Mouse (Mus musculus) embryo, embryonic 11 days (tissue): ENCODE measurements at regions not wholly inside any gene's neighbourhood (a gene's known extent, or its start where the extent isn't known, plus 50 kb on each side); places are given as distances from the start of the nearest gene placed in this dataset.

Source experiments
- DNase-seq: peaks from one replicate; pipeline ENCODE4 v3.0.0-alpha.2; 2015

DNA sequence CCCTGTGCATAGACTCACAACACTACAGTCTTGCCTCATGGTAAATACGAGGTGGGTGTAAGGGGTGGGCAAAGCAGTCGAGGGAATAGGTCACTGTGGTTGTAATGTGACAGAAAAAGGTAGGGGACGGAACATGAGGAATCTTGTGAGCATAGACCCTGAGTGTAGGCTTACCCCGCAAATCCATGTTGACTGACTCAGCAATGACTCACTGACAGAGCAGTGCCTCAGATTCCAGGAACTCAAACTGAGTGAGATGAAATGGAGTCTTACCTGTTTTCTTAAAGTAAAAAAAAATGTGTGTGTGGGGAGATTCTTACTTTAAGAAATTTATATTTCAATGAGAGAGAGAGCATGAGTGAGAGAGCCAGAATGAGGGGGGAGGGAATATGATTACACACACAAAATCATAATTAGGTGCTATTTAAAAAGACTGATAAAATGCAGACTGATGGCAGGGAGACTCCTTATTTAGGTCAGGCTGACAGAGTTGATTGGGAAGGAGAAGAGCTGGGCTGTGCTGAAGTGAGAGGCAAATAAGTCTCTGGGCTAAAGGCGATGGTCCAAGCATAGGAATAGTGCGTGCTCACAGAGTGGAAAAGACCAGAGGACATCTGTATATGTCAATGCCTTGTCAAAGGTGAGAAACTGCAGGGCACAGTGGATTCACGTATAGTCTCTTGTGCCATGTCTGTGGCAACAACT, 631.0 kb upstream of the Fam160b2 start:
- DNase-seq: no peak

DNA sequence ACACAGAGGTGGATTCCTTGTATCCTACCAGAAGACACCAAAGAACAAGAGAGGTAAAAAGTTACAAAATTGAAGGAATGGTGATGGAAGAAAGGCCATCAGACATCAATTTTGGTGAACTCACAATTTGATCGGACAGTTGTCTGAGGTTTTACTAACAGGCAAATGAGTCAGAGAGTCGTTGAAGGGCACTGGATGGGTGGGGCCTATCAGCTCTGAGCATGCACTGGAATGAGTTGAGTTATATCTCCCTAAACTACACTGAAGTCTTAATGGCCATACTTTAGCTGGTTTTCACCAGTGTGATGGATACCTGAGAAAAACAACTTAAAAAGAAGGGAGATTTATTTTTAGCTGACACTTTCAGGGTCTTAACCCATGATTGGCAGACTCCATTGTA, 630.3 kb upstream of the Fam160b2 start:
- DNase-seq: no peak

DNA sequence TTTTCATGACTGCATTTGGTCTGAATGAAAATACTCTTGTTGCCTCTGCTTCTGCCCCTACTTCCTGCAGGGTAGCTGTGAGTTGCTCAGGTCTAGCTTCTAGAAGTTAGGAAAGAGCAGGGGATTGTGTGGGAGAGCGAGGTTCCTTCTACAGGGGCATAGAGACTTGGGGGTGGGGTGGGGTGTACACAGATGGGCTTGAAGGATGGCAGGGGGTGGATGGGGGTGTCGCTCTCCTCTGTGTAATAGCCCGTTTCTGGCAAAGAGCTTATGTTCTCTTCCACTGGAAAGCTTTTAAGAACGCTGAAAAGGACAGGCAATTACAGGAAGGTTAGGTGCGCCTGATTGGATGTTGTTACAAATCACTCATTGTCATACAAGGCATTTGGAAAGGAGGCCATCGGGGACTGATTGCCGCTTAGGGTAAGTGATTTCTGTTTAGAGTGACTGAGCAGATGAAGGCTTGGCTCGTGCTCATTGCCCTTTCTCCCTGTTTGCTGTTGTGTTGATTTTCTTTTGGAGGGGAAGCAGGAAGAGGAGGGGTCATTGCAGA, 629.3 kb upstream of the Fam160b2 start:
- no peak for DNase-seq

DNA sequence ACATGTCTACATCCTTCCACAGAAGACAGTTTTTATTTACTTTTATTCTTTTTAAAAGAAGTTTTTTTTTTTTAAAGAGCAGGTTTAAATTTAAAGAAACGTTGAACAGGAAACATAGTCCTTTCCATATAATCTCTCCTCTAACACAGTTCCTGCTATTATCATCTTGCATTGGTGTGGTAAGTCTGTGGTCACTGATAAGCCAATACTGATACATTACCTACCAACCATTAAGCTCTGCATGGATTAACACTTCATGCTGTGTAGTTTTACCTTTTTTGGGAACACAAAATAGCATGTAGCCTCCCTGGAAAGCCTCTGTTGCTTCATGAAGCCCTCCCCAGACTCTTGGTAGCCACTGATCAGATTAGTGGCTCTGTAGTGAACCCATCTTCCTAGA, 617.4 kb upstream of the Fam160b2 start:
- DNase-seq: no peak

DNA sequence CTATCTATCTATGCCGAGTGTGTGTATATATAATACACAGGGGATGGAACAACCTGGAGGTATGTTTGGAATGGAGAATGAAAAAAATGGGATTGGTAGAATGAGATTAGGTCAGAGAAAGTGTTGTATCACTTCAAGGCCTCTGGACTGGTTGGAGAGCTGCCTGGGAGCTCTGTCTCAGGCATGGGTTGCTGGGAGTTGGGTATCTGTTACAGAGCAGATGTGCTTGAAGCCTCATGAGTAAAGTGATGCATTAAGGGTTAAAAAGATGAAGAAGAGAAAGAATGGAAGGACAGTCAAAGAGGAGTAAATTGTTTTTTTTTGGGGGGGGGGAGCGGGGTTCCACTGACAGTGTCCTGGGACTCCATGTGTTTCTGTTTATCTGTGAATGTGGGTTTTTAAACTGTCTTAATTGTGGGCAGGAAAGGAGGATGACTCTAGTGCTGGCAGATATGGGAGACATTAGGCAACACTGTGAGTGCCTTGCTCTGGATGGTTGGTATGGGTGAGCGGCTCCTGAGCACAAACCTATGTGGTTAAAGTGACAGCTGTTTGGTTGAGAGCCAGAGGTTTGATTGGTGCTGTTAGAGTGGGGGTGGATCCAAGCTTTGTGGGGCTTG, 611.8 kb upstream of the Fam160b2 start:
- no peak for DNase-seq

DNA sequence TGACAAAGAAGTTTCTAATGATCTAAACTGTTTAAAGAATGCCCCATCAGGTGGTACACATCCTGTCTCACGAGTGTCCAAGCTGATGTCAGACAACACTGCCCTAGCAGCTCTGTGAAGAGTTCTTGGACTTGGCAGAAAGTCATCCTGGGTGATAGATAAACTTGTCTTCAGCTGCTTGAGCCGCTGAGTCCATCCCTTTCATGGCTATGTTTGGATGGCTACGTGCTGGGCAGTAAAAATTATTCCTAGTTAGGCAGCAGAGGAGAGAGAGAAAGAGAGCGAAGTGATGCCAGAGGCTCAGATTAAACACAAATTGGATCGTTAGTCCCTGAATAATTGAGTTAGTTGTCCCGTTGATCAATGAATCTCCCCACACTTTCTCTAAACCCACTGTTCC, 603.8 kb upstream of the Fam160b2 start:
- DNase-seq: no peak

DNA sequence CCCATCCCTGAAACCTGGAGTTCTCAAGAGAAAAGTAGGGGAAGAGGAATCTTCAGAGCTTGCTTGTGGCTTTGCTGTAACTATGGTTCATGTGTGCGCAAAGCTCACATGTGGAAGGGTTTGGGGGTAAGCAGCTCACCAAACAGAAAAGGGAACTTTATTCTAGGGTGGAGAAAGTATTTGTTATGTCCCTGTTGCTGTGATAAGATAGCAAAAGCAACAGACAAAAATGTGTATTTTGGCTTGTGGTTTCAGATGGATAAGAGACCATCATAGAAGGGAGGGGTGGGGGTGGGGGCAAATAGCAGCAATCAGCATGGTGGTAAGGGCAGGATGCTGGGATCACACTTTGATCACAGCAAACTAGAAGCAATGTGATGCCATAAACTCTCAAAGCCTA, 601.3 kb upstream of the Fam160b2 start:
- no peak for DNase-seq

DNA sequence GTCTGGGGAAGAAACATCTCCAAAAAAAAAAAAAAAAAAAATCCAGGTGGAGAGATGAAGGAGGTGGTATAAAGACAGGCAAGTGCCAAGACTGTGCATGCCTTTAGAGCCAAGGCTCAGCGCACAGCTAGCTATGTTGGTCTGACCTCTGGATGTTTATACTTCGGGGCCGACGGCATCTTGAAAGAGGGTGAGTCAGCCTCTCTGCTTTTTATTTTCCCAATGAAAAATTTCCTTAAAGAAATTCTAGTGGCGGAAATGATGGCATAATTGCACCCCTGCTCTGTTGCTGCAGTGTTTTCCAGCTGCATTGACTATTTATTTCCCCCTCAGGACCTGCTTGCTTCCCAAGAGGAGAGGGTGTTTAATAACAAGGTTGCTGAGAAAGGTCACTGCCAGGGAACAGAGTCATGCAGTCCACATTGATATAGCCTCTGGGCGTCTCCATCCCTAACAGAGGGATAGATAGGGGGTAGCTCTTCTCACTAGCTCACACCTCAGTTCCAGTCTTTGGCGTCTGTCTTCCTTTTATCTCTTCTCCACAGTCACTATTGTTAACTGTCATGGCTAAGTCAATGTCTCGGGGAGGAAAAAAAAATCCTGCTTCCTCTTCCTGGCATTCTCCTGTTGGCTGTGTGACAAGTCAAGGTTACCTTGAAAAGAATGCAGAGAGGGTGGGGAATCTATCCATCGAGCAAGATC, 599.7 kb upstream of the Fam160b2 start:
- peak; percentile 10 for DNase-seq

DNA sequence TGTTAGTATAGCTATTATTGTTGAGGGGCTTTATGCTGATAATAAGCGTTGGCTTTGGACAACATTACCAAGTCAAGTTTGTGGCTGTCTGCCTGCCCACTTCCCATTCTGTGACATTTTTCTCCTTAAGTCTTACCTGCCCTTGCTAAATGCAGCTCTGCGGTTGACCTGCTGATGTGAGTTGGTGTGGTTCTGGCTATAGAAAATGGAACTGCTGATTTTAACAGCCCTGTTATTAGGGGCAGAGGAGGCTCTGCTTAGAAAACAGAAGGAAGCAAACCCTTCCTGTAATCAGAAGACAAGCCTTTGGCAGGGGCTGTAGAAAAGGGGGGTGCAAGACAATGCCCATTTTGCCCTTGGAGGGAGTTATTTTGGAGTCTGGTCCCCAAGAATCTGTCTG, 594.6 kb upstream of the Fam160b2 start:
- no peak for DNase-seq

DNA sequence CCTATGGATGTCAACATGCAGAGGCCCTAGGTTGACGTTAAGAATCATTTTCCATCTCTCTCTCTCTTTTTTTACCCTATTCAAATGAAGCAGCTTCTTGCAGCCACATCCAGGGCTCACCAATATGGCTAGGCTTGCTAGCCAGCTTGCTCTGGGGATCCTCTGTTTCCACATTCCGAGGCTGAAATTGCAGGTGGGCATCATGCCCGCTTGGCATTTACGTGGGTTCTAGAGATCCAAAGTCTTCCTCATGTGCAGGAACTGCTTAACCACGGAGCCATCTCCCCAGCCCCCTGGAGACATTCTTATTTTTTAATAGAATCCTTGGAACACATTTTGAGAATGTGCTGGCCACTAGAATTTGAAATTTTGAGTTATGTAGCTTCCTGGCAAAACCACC, 592.9 kb upstream of the Fam160b2 start:
- DNase-seq: no peak

DNA sequence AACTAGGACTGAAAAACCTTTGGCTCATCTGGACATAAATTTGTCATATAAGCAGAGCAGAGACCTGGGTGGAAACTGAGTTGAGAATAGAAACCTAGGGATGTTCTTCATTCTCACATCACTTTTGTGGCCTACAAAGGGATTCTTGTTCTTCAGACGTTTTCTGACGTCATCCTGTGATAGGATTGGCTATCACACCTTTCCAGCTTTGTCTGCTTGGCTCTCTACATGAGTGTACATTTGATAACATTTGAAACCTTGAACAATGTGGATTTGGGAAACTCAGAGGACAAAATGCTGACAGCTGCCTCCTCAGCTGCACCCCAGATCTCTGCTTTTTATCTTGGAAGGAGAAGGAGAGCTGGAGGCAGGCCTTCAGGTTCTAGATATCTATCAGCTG, 589.7 kb upstream of the Fam160b2 start:
- DNase-seq: no peak

DNA sequence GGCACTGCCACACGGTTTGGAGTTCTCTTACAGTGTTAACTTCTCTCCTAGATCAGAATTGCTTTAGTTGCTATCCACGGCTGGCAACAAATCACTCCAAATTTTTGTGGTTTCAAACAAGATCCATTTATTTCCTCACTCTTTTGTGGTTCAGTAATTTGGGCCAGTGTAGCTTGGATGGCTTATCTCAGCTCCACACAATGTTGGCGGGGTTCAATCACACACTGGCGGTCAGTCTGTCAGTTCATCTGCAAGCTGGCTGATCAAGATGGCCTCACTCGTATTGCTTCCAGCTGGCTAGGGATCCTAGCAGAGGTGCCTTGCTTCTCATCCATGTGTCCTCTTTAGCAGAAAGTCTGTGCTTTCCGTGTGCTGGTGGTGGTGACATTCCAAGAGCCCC, 577.7 kb upstream of the Fam160b2 start:
- no peak for DNase-seq

DNA sequence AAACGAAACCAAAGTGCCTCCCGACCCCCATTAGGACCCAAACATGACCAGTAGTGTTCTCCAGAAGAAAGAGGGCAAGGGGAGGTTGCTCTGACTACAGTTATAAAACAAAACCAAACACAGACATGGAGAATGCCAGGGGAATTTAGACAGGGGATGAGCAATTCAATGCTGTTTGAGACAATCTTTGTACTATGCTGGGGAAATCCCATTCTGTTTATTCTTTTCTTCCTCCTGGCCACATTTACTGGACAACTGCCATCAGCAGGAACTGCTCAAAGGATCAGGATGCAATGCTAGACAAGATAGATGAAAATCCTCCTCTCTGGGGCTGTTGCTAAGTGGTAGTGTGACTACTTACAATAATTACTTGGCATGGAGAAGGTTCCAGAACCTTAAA, 574.5 kb upstream of the Fam160b2 start:
- DNase-seq: no peak

DNA sequence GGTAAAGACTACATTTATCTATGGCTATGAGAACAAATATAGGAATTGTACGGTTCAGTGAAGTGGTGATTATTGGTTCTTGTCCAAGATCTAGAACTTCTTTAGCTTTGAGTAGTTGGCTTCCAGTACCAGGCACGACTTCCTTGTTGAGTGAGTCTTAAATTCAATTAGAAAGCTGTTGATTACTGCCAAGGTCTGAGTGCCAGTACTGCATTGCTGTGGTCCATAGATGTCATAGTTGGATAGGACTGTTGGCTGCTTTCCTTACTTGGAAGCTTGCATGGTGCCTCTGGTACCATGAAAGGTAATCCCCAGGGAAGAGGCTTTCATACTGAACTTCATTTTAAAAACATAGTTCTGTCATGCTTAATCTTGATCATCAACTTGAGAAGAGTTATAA, 559.9 kb upstream of the Fam160b2 start:
- DNase-seq: no peak

DNA sequence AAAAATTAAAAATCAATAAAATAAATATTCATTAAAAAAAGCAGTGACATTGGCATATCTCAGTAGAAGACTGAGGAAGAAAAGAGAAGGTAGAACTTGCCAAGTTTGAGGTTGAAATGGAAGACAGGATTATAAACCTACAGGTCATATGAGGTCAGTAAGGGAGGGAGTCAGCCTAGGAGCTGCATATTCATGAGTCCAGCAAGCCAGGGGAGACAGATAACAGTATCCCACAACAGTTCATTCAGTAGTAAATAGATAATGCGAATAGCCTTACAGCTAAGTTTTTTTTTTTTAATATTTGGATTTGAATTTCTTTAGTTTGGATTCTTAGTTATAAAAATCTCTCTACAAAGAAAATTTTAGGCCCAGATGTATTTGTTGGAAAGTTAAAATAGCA, 542.8 kb upstream of the Fam160b2 start:
- no peak for DNase-seq

DNA sequence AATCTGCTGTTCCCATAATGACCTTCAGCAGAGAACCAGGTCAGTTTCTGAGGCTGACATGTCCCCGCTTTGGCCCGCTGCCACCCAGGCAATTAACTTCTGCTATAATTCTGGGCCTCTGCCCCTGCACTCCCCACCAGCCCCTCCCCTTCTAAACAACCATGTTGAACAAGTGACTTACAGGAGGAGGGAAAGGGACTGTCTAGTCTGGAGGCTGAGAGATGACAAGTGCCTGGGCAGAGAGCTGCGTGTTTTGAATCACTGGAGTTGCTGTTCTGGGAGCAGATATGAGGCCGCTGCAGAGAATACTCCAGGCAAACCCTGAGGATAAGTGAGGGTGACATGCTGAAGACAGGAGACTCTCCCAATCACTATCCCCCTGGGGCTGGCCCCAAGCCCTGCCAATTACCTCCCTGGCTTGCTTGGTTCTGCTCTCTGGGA, 530.2 kb upstream of the Fam160b2 start:
- DNase-seq: no peak

DNA sequence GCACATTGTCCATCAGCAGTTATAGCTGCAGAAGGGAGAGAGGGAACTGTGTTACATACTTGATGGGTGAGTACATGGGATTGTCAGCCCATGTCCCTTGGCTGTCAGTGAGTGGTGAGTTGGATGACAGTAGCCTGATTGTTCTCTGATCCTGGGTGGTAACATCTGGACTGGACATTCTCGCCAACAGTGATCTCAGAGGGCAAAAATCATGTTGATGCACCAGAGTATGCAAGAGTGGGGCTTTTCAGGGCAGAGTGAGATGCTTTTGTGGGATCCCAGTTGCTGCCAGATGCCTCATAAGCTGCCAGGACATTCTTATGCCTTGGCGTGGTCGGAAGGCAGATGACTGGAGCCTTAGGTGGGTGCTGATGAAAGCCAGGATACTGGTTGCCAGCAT, 528.9 kb upstream of the Fam160b2 start:
- no peak for DNase-seq

DNA sequence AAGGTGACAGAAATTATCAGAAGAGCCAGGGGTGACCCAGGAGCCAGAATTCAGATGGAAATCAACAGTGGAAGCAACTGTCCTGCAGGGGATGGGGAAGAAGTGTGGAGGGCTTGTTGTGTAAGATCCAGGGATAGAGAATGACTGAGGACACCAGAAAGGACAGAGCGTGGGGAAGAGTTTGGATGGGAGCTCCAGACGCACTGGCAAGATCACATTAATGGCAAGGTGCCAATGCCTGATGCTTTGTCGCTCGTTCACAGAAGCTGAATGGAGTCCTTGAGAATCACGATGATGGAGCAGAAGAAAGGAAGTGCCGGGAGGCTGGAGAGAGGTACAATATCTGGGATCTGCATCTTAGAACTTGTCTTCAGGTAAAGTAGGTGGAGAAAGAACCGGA, 519.0 kb upstream of the Fam160b2 start:
- DNase-seq: no peak

DNA sequence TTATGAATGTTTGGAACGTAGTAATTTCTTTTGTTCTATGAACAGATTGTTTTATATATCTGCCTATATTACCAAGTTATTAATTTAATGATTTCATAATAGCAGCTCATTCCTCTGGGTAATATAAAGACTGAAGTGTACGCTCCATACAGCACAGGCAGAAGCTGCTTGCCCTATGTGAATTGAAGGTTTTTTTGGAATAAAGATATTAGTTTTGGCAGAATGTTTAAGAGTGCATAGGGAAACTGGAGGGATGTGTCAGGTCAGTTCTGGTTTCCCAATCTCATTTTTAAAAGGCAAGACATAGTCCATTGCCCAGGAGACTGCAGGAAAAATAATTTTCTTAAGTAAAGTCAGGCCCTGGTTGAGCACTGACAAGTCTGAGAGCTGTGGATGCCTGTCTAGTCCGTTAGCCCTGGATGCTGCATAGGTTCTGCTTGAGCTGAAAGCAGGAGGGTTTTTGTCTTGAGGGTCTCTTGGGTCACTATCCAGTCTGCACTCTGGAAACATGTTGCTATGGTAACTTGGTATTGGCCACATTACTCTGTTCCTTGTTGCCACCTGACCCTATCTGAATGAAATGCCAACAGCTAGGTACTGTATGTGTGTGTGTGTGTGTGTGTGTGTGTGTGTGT, 516.3 kb upstream of the Fam160b2 start:
- DNase-seq: no peak

DNA sequence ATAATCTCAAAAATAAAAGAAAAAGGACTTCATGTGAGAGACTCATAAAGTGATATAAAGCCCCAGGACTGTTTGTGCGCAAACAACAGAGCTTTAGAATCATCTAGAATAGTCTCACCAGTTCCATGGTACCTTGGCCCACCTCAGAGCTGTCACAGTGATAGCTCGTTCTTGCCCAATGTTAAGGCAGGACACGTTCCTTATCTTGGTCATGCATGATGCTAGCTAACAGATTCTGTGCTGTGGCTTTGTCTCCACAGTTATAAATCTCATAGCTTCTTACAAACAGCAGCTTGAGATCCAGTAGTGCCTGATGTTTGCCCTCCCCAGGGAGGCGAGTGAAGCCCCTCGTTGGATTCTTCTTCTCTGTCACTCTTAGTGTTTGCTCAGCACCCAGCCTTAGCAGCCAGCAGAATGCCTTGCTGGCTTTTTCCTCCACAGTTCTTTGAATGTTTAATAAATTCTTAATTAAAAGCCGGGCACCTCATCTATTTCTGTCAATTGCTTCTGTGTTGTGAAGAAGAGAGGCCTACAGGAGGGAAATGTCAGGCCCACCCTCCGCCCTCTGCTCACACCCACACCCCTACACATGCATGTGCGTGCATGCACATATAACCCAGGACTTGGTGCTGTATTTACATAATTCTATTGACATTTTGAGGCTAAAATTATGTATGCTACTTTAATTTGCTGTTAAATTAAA, 515.6 kb upstream of the Fam160b2 start:
- no peak for DNase-seq

DNA sequence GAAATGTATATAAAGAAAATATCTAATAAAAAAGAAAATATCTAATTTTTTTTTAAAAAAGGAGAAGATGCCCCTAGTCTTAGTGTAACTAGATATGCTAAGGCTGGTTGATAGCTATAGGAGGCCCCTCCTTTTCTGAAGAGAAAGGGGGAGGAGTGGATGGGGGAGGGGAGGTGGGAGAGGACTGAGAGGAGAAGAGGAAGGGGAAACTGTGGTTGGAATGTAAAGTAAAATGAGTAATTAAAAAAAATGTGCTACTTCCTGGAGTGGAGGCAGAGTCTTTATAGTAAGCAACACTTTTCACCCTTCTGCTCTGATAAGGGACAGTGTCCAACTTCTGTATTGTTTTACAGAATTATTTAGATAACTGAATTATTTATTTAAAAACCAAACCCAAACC, 513.6 kb upstream of the Fam160b2 start:
- DNase-seq: no peak

DNA sequence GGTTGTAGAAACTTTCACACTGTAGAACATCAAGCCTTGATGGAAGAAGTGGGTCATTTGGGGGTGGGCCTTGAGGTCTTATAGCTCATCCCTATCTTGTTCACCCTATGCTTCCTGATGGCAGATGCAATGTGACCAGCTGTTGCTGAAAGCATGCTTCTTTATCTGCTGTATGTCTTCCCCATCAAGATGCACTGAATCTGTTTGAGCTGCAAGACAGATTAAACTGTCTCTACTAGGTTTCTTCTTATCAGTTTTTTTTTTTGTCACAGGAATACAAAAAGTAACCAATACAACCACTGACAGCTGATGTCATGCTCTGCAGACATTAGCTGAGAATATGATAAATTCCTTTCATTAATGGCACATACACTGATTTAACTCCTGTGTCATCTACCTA, 505.0 kb upstream of the Fam160b2 start:
- no peak for DNase-seq

DNA sequence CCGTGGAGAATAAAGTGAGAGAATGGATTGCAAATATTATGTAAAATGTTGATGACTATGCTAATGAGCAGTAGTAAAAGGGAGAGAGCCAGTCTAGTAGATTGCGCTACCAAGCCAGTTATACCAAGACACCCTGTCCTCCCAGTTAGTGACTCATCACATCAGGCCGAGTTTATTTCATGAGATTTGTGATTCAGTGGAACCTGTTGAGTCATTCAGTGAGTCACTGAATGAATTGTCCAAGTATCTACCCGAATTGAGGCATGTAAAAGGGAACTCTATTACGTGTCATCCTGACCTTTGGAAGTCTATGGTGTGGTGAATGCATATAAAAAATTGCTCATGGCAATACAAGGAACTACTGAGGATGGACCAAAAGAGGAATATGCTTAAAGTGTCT, 504.3 kb upstream of the Fam160b2 start:
- no peak for DNase-seq
